Mouse (Mus musculus): ENCODE data around the gene Ppp1r14c. TPM values are rescaled to one million over a fixed set of nuclear protein-coding genes. Genes with fewer than 3 reads are reported as not detected.

The Ppp1r14c gene
- total RNA-seq, 2 experiments from 2014 or later: 213 to 228 TPM

Small RNA genes within 50 kb of the gene (microRNA-seq; reads per million reads assigned to microRNA genes)
- not detected for gene Gm24482

Other genes with a start within 250 kb of the Ppp1r14c start
- not detected for gene H60c, start 98.3 kb upstream of the Ppp1r14c start, total RNA-seq (2021)
- under 1 TPM in 1 of 2 experiments, not detected in 1; 0.36 TPM for gene Iyd, start 174.2 kb downstream of the Ppp1r14c start, total RNA-seq (2021)

All from heart, postnatal 25 days (tissue).